Mouse (Mus musculus): Measurements from ENCODE around the gene Pla2g3. TPM values are rescaled to one million over a fixed set of nuclear protein-coding genes. Genes with fewer than 3 reads are reported as not detected.

The Pla2g3 gene
- polyA plus RNA-seq, 1 experiment from 2014 or later, result 0.05 TPM

- H3K4me3 ChIP-seq (replicated peaks), result no peak overlapping the region
- no peak overlapping the region for H3K9ac ChIP-seq
- no peak overlapping the region for H3K27ac ChIP-seq
- peaks cover 56% of the 10 kb centered on the region for H3K36me3 ChIP-seq
- ATAC-seq (ENCODE audit: low read depth) (no peak), DNase-seq (no peak)
- whole genome bisulfite sequencing (ENCODE audit: insufficient replicate concordance), result 68% methylated on average over 6 of the region's 6 CpGs
- no peaks in the 10 kb centered on the region for H3K27me3 ChIP-seq
- no peaks in the 10 kb centered on the region for H3K9me3 ChIP-seq (replicated peaks)
- H3K4me2 ChIP-seq, result no peak overlapping the region
- H3K4me1 ChIP-seq (replicated peaks), result peaks cover 18% of the 10 kb centered on the region
These were observed 43.5 kb downstream of the Pla2g3 start for GRCm38 (mm10) chr11:3531634-3532033.

- WGBS (ENCODE audit: insufficient replicate concordance), result 78% methylated on average over 16 of the region's 16 CpGs
- no peak overlapping the region for H3K4me2 ChIP-seq
- no peak for DNase-seq
- H3K4me1 ChIP-seq (replicated peaks), result peaks cover 24% of the 10 kb centered on the region
- no peaks in the 10 kb centered on the region for H3K9me3 ChIP-seq (replicated peaks)
- no peak overlapping the region for H3K27ac ChIP-seq
- ATAC-seq (ENCODE audit: low read depth), result no peak
- H3K36me3 ChIP-seq, result peaks cover 53% of the 10 kb centered on the region
- no peak overlapping the region for H3K4me3 ChIP-seq (replicated peaks)
- no peaks in the 10 kb centered on the region for H3K27me3 ChIP-seq
- H3K9ac ChIP-seq, result no peak overlapping the region
These were observed 44.2 kb downstream of the Pla2g3 start for GRCm38 (mm10) chr11:3532101-3532931.

GRCm38 (mm10) chr11:3533406-3533932 lies 45.4 kb downstream of the Pla2g3 start:
- Histone ChIP-seq H3K27me3 (no peaks in the 10 kb centered on the region), H3K4me2 (no peak overlapping the region), H3K4me3 (replicated peaks) (no peak overlapping the region), H3K9ac (no peak overlapping the region), H3K27ac (no peak overlapping the region), H3K9me3 (replicated peaks) (no peaks in the 10 kb centered on the region), H3K36me3 (peaks cover 44% of the 10 kb centered on the region), H3K4me1 (replicated peaks) (peaks cover 36% of the 10 kb centered on the region)
- 72% methylated on average over 17 of the region's 17 CpGs for WGBS (ENCODE audit: insufficient replicate concordance)
- DNase-seq (no peak), ATAC-seq (ENCODE audit: low read depth) (no peak)

GRCm38 (mm10) chr11:3534956-3535355 lies 46.9 kb downstream of the Pla2g3 start:
- no peak for DNase-seq
- Histone ChIP-seq H3K27me3 (no peaks in the 10 kb centered on the region), H3K4me3 (replicated peaks) (no peak overlapping the region), H3K9ac (no peak overlapping the region), H3K4me1 (replicated peaks) (peaks cover 49% of the 10 kb centered on the region), H3K4me2 (peak overlapping the region; percentile 86), H3K36me3 (peaks cover 30% of the 10 kb centered on the region), H3K9me3 (replicated peaks) (no peaks in the 10 kb centered on the region), H3K27ac (no peak overlapping the region)
- WGBS (ENCODE audit: insufficient replicate concordance), result 10% methylated on average over 8 of the region's 8 CpGs
- no peak for ATAC-seq (ENCODE audit: low read depth)

GRCm38 (mm10) chr11:3535406-3535986 lies 47.4 kb downstream of the Pla2g3 start:
- no peaks in the 10 kb centered on the region for H3K27me3 ChIP-seq
- H3K27ac ChIP-seq, result peak overlapping the region; percentile 78
- peaks cover 25% of the 10 kb centered on the region for H3K36me3 ChIP-seq
- H3K4me2 ChIP-seq, result peak overlapping the region; percentile 86
- ATAC-seq (ENCODE audit: low read depth) (peak; percentile 69), DNase-seq (peak; percentile 84)
- H3K4me3 ChIP-seq (replicated peaks), result peak overlapping the region; percentile 59
- peak overlapping the region; percentile 68 for H3K9ac ChIP-seq
- H3K4me1 ChIP-seq (replicated peaks), result peaks cover 49% of the 10 kb centered on the region
- H3K9me3 ChIP-seq (replicated peaks), result no peaks in the 10 kb centered on the region
- under 1% methylated on average over 36 of the region's 36 CpGs for WGBS (ENCODE audit: insufficient replicate concordance)

- Histone ChIP-seq H3K4me1 (replicated peaks) (peaks cover 49% of the 10 kb centered on the region), H3K9me3 (replicated peaks) (no peaks in the 10 kb centered on the region), H3K27me3 (no peaks in the 10 kb centered on the region), H3K4me2 (peak overlapping the region; percentile 86), H3K36me3 (peaks cover 19% of the 10 kb centered on the region), H3K27ac (peak overlapping the region; percentile 78), H3K9ac (peak overlapping the region; percentile 68), H3K4me3 (replicated peaks) (peak overlapping the region; percentile 59)
- no peak for ATAC-seq (ENCODE audit: low read depth)
- DNase-seq, result no peak
- WGBS (ENCODE audit: insufficient replicate concordance), result 53% methylated on average over 5 of the region's 5 CpGs
These were observed 48.0 kb downstream of the Pla2g3 start for GRCm38 (mm10) chr11:3536082-3536481.

- Histone ChIP-seq H3K9ac (no peak overlapping the region), H3K9me3 (replicated peaks) (no peaks in the 10 kb centered on the region), H3K4me2 (0 out of 2 replicates have a peak overlapping the region, but pooled peaks have one; percentile 71), H3K27ac (peak overlapping the region; percentile 78; the same call in 1 of the 2 replicates), H3K27me3 (no peaks in the 10 kb centered on the region), H3K4me1 (replicated peaks) (peaks cover 49% of the 10 kb centered on the region), H3K36me3 (peaks cover 12% of the 10 kb centered on the region; the same call in 1 of the 2 replicates), H3K4me3 (replicated peaks) (no peak overlapping the region)
- WGBS (ENCODE audit: insufficient replicate concordance), result 72% methylated on average over 5 of the region's 5 CpGs
- DNase-seq (no peak), ATAC-seq (ENCODE audit: low read depth) (no peak)
These were observed 48.8 kb downstream of the Pla2g3 start for GRCm38 (mm10) chr11:3536745-3537333.

- Histone ChIP-seq H3K27ac (no peak overlapping the region), H3K4me1 (replicated peaks) (peaks cover 49% of the 10 kb centered on the region), H3K36me3 (peaks cover 5% of the 10 kb centered on the region; the same call in 1 of the 2 replicates), H3K4me3 (replicated peaks) (peak overlapping the region; percentile 61; the same call in 1 of the 2 replicates), H3K9ac (peak overlapping the region; percentile 68; the same call in 1 of the 2 replicates), H3K27me3 (no peaks in the 10 kb centered on the region), H3K9me3 (replicated peaks) (no peaks in the 10 kb centered on the region), H3K4me2 (peak overlapping the region; percentile 71)
- ATAC-seq (ENCODE audit: low read depth) (no peak), DNase-seq (no peak)
- WGBS (ENCODE audit: insufficient replicate concordance), result 67% methylated on average over 3 of the region's 3 CpGs
These were observed 49.6 kb downstream of the Pla2g3 start for GRCm38 (mm10) chr11:3537711-3538110.

- ATAC-seq (ENCODE audit: low read depth) (no peak), DNase-seq (no peak)
- H3K27me3 ChIP-seq, result no peaks in the 10 kb centered on the region
- peak overlapping the region; percentile 71 for H3K4me2 ChIP-seq
- peaks cover 2% of the 10 kb centered on the region; the same call in 1 of the 2 replicates for H3K36me3 ChIP-seq
- H3K9ac ChIP-seq, result peak overlapping the region; percentile 68
- H3K4me3 ChIP-seq (replicated peaks), result peak overlapping the region; percentile 61
- 42% methylated on average over 4 of the region's 4 CpGs for WGBS (ENCODE audit: insufficient replicate concordance)
- no peak overlapping the region for H3K27ac ChIP-seq
- H3K9me3 ChIP-seq (replicated peaks), result no peaks in the 10 kb centered on the region
- H3K4me1 ChIP-seq (replicated peaks), result peaks cover 49% of the 10 kb centered on the region
These were observed 50.3 kb downstream of the Pla2g3 start for GRCm38 (mm10) chr11:3538341-3538740.

GRCm38 (mm10) chr11:3539111-3539825 lies 51.2 kb downstream of the Pla2g3 start:
- Histone ChIP-seq H3K4me2 (peak overlapping the region; percentile 71), H3K36me3 (0 out of 2 replicates have a peak, but pooled peaks cover 2% of the 10 kb centered on the region), H3K4me1 (replicated peaks) (peaks cover 49% of the 10 kb centered on the region), H3K27ac (no peak overlapping the region), H3K9me3 (replicated peaks) (0 out of 2 replicates have a peak, but pooled peaks cover 2% of the 10 kb centered on the region), H3K9ac (peak overlapping the region; percentile 68), H3K27me3 (no peaks in the 10 kb centered on the region), H3K4me3 (replicated peaks) (peak overlapping the region; percentile 61)
- WGBS (ENCODE audit: insufficient replicate concordance), result 3% methylated on average over 33 of the region's 33 CpGs
- DNase-seq (peak; percentile 87), ATAC-seq (ENCODE audit: low read depth) (peak; percentile 88)
